Mouse (Mus musculus): ENCODE measurements around the gene Dnmbp.

DNA sequence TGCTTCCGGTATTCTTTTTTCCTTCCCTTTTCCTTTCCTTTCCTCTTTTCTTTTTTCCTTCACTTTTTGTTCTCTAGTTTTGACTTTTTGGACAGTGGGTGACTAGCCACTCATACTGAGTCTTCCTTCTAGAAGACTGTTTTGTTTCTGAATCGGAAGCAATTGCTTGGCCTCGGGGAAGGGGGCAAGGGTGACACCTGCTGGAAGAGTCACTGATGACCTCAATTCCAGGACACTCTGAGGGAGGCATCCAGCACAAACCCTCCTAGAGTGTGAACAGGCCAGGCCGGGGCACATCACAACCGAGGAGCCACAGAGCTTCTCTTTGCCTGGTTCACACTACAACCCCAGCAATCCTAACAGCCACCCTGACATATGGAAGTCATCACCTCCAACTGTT lies 34.0 kb downstream of the Dnmbp start:
- TF ChIP-seq MAX (IDR thresholded peaks at IDR 0.05) (no peak), CTCF (IDR thresholded peaks at IDR 0.05; ENCODE audit: control insufficient read depth, insufficient read depth, insufficient read length) (no peak), FOSL1 (IDR thresholded peaks at IDR 0.05; ENCODE audit: insufficient read depth, low read length, poor library complexity, severe bottlenecking) (no peak)
